Mouse (Mus musculus) CD4-positive helper T cell, adult 2 months (primary cell): ENCODE results near the gene Mfap1b.

Experiments
- DNase-seq: peaks from one replicate; pipeline ENCODE4 v3.0.0-alpha.2; 2012; ENCODE audit warnings: low read depth, missing footprints, low spot score

Mfap1b gene

GRCm38 (mm10) chr2:121434854-121435253 is 39.0 kb downstream of the Mfap1b start:
- DNase-seq: peak; percentile 60

- DNase-seq: peak; percentile 30
Measured at GRCm38 (mm10) chr2:121425890-121426289, 48.0 kb downstream of the Mfap1b start.

- DNase-seq: no peak
Measured at GRCm38 (mm10) chr2:121423166-121423565, 50.7 kb downstream of the Mfap1b start.

- no peak for DNase-seq
Measured at GRCm38 (mm10) chr2:121418476-121418875, 55.4 kb downstream of the Mfap1b start.

- DNase-seq: peak; percentile 46
Measured at GRCm38 (mm10) chr2:121416356-121416755, 57.5 kb downstream of the Mfap1b start.

GRCm38 (mm10) chr2:121415591-121415990 is 58.3 kb downstream of the Mfap1b start:
- no peak for DNase-seq

GRCm38 (mm10) chr2:121415103-121415502 is 58.8 kb downstream of the Mfap1b start:
- DNase-seq: peak; percentile 50

- DNase-seq: peak; percentile 81
Measured at GRCm38 (mm10) chr2:121414139-121414685, 59.7 kb downstream of the Mfap1b start.

GRCm38 (mm10) chr2:121413387-121414042 is 60.4 kb downstream of the Mfap1b start, which contains the start of the genes Pdia3 and Catsper2:
Gene Pdia3, plus strand, starts transcription at chr2:121413775.
Gene Catsper2, minus strand, starts transcription at chr2:121413792.
- peak; percentile 94 for DNase-seq

- no peak for DNase-seq
Measured at GRCm38 (mm10) chr2:121412843-121413386, 61.0 kb downstream of the Mfap1b start.
